9 mouse cellular contexts compared by ENCODE assay signal in the genomic region with DNA sequence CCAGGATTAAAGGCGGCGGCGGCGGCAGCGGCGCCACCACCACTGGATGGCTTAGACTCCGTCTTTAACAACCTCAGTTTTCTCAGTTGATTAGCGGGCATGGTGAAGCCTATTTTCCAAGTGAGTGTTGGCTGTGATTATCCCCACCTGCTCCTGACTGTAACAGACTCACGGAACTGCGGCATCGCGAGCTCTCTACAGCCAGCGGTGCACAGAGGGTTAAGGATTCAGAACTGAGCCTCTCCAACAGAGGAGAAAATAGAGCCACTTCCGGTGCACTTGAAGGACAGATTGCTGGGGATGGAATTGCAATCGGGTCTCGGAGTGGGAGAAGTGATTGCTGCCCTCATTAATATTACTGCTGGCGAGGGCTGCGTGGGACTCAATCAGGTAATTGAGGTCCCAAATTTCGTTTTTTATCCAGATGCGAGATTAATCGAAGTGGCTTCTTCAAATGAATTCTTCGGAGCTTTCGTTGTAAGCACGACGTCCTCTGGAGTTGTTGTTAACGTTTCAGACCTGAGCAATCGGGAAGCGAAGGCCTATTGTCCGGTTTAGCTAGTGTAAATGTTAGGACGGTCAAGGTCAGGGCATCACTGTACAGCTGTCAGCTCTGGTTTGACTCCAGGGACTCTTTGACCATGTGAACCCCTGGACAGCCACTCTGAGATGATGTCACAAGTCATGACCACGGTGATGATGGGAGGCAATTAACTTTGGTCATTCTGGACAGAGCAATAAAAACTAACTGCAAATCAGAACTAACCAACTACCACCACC.
DNase-seq lines count a peak whose midpoint lies in the region; ATAC-seq and TF ChIP-seq lines count a peak whose summit lies in the region.
"Had no signal": no experiment of that assay in that cellular context is flagged by ENCODE, and none has a peak within 500 bp of the region (broad histone marks: within the 10 kb centered on the region; RNA-seq: fewer than 3 reads in every experiment).

No protein-coding gene starts in this region.

- ATAC-seq in embryonic facial prominence, embryonic 11.5 days (replicated peaks; ENCODE audit: insufficient number of reproducible peaks, low FRiP score, low TSS enrichment, low read depth), result peak; percentile 56; the same call in 1 of the 2 replicates
- no peak for ATAC-seq in hindbrain, embryonic 14.5 days (ENCODE audit: low FRiP score)
- no peak for ATAC-seq in midbrain, embryonic 15.5 days (replicated peaks)

- no peak for TF ChIP-seq CTCF in kidney, adult 2 months (conservative IDR thresholded peaks at IDR 0.05; ENCODE audit: insufficient read depth, insufficient read length, low read depth, low read length)

- WGBS in kidney, adult 2 months, result 55% methylated on average over 31 of the region's 31 CpGs
- 47% methylated on average over 31 of the region's 31 CpGs for WGBS in embryonic facial prominence, embryonic 11.5 days
- WGBS in hindbrain, embryonic 14.5 days, result 60% methylated on average over 31 of the region's 31 CpGs
- 59% methylated on average over 31 of the region's 31 CpGs for WGBS in midbrain, embryonic 15.5 days

- TF ChIP-seq POLR2A in kidney, adult 2 months (IDR thresholded peaks at IDR 0.05; ENCODE audit: low read depth, low read length), result no peak

- 0 out of 2 replicates have a peak overlapping the region, but pooled peaks have one; percentile 15 for H3K4me3 ChIP-seq in kidney, adult 2 months (ENCODE audit: insufficient read depth, low read depth, low read length)
- no peak overlapping the region for H3K4me3 ChIP-seq in embryonic facial prominence, embryonic 11.5 days (ENCODE audit: low read depth, low read length)
- H3K4me3 ChIP-seq in hindbrain, embryonic 14.5 days (replicated peaks; ENCODE audit: low read length), result no peak overlapping the region
- H3K4me3 ChIP-seq in midbrain, embryonic 15.5 days, result 0 out of 2 replicates have a peak overlapping the region, but pooled peaks have one; percentile 2

- no peaks in the 10 kb centered on the region for H3K4me1 ChIP-seq in kidney, adult 2 months (ENCODE audit: control insufficient read depth, insufficient read depth, low read length)
- H3K4me1 ChIP-seq in embryonic facial prominence, embryonic 11.5 days (ENCODE audit: control insufficient read depth, insufficient read depth, low read length), result no peaks in the 10 kb centered on the region
- H3K4me1 ChIP-seq in hindbrain, embryonic 14.5 days (replicated peaks; ENCODE audit: control insufficient read depth, insufficient read depth, low read length), result no peaks in the 10 kb centered on the region
- H3K4me1 ChIP-seq in midbrain, embryonic 15.5 days, result no peaks in the 10 kb centered on the region

- H3K36me3 ChIP-seq in kidney, adult 2 months (ENCODE audit: control insufficient read depth, insufficient read depth, low read length), result no peaks in the 10 kb centered on the region
- no peaks in the 10 kb centered on the region for H3K36me3 ChIP-seq in embryonic facial prominence, embryonic 11.5 days (replicated peaks; ENCODE audit: control insufficient read depth, insufficient read depth, low read depth, low read length)
- no peaks in the 10 kb centered on the region for H3K36me3 ChIP-seq in hindbrain, embryonic 14.5 days (replicated peaks; ENCODE audit: control insufficient read depth, insufficient read depth)
- H3K36me3 ChIP-seq in midbrain, embryonic 15.5 days (replicated peaks), result no peaks in the 10 kb centered on the region

- DNase-seq in kidney, adult 2 months, result no peak
- no peak for DNase-seq in kidney, adult 11 months
- DNase-seq in embryonic facial prominence, embryonic 11.5 days (ENCODE audit: low spot score), result peak; percentile 58
- no peak for DNase-seq in hindbrain, embryonic 14.5 days (ENCODE audit: low spot score)
- DNase-seq in adrenal gland, adult (ENCODE audit: inconsistent age in 2 of 2, low spot score in 1 of 2), result no peak
- DNase-seq in thymus, postnatal 25 days, result no peak
- DNase-seq in urinary bladder, adult 2 months (ENCODE audit: low spot score), result no peak
- DNase-seq: thymus, adult 18-20 months had no signal

- no peak overlapping the region for H3K4me2 ChIP-seq in embryonic facial prominence, embryonic 11.5 days (ENCODE audit: low read depth, low read length)
- H3K4me2 ChIP-seq in hindbrain, embryonic 14.5 days (replicated peaks), result peak overlapping the region; percentile 22
- peak overlapping the region; percentile 26 for H3K4me2 ChIP-seq in midbrain, embryonic 15.5 days

- H3K9ac ChIP-seq in embryonic facial prominence, embryonic 11.5 days (replicated peaks; ENCODE audit: low read length), result 0 out of 2 replicates have a peak overlapping the region, but pooled peaks have one; percentile 1
- no peak overlapping the region for H3K9ac ChIP-seq in hindbrain, embryonic 14.5 days
- H3K9ac ChIP-seq in midbrain, embryonic 15.5 days, result no peak overlapping the region

- no peak overlapping the region for H3K27ac ChIP-seq in kidney, adult 2 months (ENCODE audit: insufficient read depth, low read depth, low read length)
- H3K27ac ChIP-seq in embryonic facial prominence, embryonic 11.5 days (replicated peaks; ENCODE audit: low read depth, low read length), result no peak overlapping the region
- H3K27ac ChIP-seq in hindbrain, embryonic 14.5 days, result no peak overlapping the region
- no peak overlapping the region for H3K27ac ChIP-seq in midbrain, embryonic 15.5 days

- no peaks in the 10 kb centered on the region; the same call in 1 of the 2 replicates for H3K27me3 ChIP-seq in kidney, adult 2 months (replicated peaks; ENCODE audit: control insufficient read depth, insufficient read depth, low read length)
- no peaks in the 10 kb centered on the region for H3K27me3 ChIP-seq in embryonic facial prominence, embryonic 11.5 days (ENCODE audit: control insufficient read depth, insufficient read depth, low read length)
- H3K27me3 ChIP-seq in hindbrain, embryonic 14.5 days (ENCODE audit: control insufficient read depth, insufficient read depth, low read length), result no peaks in the 10 kb centered on the region
- H3K27me3 ChIP-seq in midbrain, embryonic 15.5 days (replicated peaks), result no peaks in the 10 kb centered on the region

- H3K9me3 ChIP-seq in embryonic facial prominence, embryonic 11.5 days (replicated peaks; ENCODE audit: control insufficient read depth, low read length), result no peaks in the 10 kb centered on the region
- H3K9me3 ChIP-seq in hindbrain, embryonic 14.5 days (ENCODE audit: control insufficient read depth, low read length), result no peaks in the 10 kb centered on the region
- H3K9me3 ChIP-seq in midbrain, embryonic 15.5 days, result no peaks in the 10 kb centered on the region

Comparison
In these comparisons a context has a peak if more than half of its experiments do, and no peak if none do; other contexts are left out.
1. H3K4me3 ChIP-seq: peak in kidney, adult 2 months (single experiment) and midbrain, embryonic 15.5 days (single experiment); none in embryonic facial prominence, embryonic 11.5 days (single experiment) and hindbrain, embryonic 14.5 days (single experiment).